Mouse (Mus musculus): ENCODE measurements around the gene Meox1.
A peak's percentile ranks its signal among the peaks of the same experiment; 100 is the strongest.

Gene Meox1

GRCm38 (mm10) chr11:101894204-101894603 is at the start of gene Meox1:
TSS of gene Meox1 (minus strand) at chr11:101894374.
- no peak for DNase-seq (ENCODE audit: low read depth, low spot score)

GRCm38 (mm10) chr11:101943055-101943454 is 48.9 kb upstream of the Meox1 start:
- no peak for DNase-seq (ENCODE audit: low read depth, low spot score)

- DNase-seq (ENCODE audit: low read depth, low spot score), result no peak
Observed at GRCm38 (mm10) chr11:101937108-101937507, 42.9 kb upstream of the Meox1 start.

GRCm38 (mm10) chr11:101936421-101936820 is 42.2 kb upstream of the Meox1 start:
- DNase-seq (ENCODE audit: low read depth, low spot score), result no peak

GRCm38 (mm10) chr11:101935743-101936142 is 41.6 kb upstream of the Meox1 start:
- DNase-seq (ENCODE audit: low read depth, low spot score), result no peak

GRCm38 (mm10) chr11:101931978-101932377 is 37.8 kb upstream of the Meox1 start:
- DNase-seq (ENCODE audit: low read depth, low spot score), result no peak

- peak; percentile 79 for DNase-seq (ENCODE audit: low read depth, low spot score)
Observed at GRCm38 (mm10) chr11:101928030-101928762, 34.0 kb upstream of the Meox1 start.

- DNase-seq (ENCODE audit: low read depth, low spot score), result no peak
Observed at GRCm38 (mm10) chr11:101926951-101927589, 32.9 kb upstream of the Meox1 start.

- DNase-seq (ENCODE audit: low read depth, low spot score), result no peak
Observed at GRCm38 (mm10) chr11:101925636-101926035, 31.5 kb upstream of the Meox1 start.

- no peak for DNase-seq (ENCODE audit: low read depth, low spot score)
Observed at GRCm38 (mm10) chr11:101924441-101924976, 30.3 kb upstream of the Meox1 start.

GRCm38 (mm10) chr11:101923988-101924387 is 29.8 kb upstream of the Meox1 start:
- DNase-seq (ENCODE audit: low read depth, low spot score), result no peak

- DNase-seq (ENCODE audit: low read depth, low spot score), result no peak
Observed at GRCm38 (mm10) chr11:101921361-101921952, 27.3 kb upstream of the Meox1 start.

- no peak for DNase-seq (ENCODE audit: low read depth, low spot score)
Observed at GRCm38 (mm10) chr11:101919660-101920059, 25.5 kb upstream of the Meox1 start.

- DNase-seq (ENCODE audit: low read depth, low spot score), result no peak
Observed at GRCm38 (mm10) chr11:101918609-101919008, 24.4 kb upstream of the Meox1 start.

GRCm38 (mm10) chr11:101916772-101917171 is 22.6 kb upstream of the Meox1 start:
- no peak for DNase-seq (ENCODE audit: low read depth, low spot score)

- DNase-seq (ENCODE audit: low read depth, low spot score), result no peak
Observed at GRCm38 (mm10) chr11:101913591-101913990, 19.4 kb upstream of the Meox1 start.

- DNase-seq (ENCODE audit: low read depth, low spot score), result no peak
Observed at GRCm38 (mm10) chr11:101911855-101912579, 17.8 kb upstream of the Meox1 start.

- peak; percentile 88 for DNase-seq (ENCODE audit: low read depth, low spot score)
Observed at GRCm38 (mm10) chr11:101910230-101910946, 16.2 kb upstream of the Meox1 start.

GRCm38 (mm10) chr11:101908777-101909176 is 14.6 kb upstream of the Meox1 start:
- DNase-seq (ENCODE audit: low read depth, low spot score), result no peak

GRCm38 (mm10) chr11:101905115-101905514 is 10.9 kb upstream of the Meox1 start:
- peak; percentile 75 for DNase-seq (ENCODE audit: low read depth, low spot score)

- DNase-seq (ENCODE audit: low read depth, low spot score), result no peak
Observed at GRCm38 (mm10) chr11:101901309-101901708, 7.1 kb upstream of the Meox1 start.
